Comparison of ENCODE assay signal across 8 mouse cellular contexts in the genomic region with DNA sequence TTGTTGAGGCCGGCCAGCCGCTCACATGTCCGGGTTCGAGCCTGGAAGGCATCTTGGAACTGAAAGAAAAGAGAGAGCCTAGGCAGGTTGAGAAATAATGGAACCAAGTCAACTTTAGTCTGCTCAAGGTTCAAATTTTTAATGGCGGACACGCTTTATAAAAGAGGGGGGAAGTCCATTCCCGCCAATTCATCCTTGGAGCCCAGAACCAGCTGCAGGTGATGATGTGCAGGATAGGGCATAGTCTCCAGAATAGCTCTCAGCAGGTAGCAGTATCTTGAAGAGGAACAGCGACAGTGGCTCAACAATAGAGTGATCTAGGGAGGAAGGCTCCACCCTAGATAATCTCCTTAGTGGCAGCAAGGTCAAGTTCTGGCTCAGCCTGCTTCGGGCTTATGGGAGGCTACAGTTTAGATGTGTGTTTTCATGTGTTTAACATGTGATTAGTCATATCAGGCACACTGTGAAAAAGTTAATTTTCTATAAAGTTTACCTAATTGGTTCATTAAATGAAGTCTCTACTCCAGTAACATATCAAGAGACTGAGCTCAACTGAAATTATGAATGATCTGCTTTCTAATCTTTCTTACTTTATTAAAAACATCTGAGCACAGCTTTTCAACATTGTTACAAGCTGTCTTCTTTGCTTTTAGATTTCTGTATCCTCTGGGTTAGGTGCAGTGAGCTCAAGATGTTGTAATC. TPM values are rescaled to one million over a fixed set of nuclear protein-coding genes. Genes with fewer than 3 reads are reported as not detected.
DNase-seq lines count a peak whose midpoint lies in the region; ATAC-seq and TF ChIP-seq lines count a peak whose summit lies in the region.
"Not testable (repeated sequence)": the region's sequence is repeated elsewhere in the genome, so short reads cannot be mapped to it uniquely, and the experiment has no call there.

Actl6a (plus strand) TSS at position 652 of the 702 bp plus-strand sequence.

- H3K4me2 ChIP-seq in forebrain, embryonic 15.5 days (replicated peaks); heart, embryonic 12.5 days; neural tube, embryonic 11.5 days (ENCODE audit: low read depth): not testable (repeated sequence)

- not testable (repeated sequence) for TF ChIP-seq CTCF in bone marrow macrophage, adult 2 months (IDR thresholded peaks at IDR 0.05; ENCODE audit: low read depth, low read length); lung, adult 2 months (IDR thresholded peaks at IDR 0.05; ENCODE audit: insufficient read depth, low read length)

- not testable (repeated sequence) for H3K9ac ChIP-seq in forebrain, embryonic 15.5 days (replicated peaks); heart, embryonic 12.5 days; neural tube, embryonic 11.5 days (ENCODE audit: low read length)

- WGBS in forebrain, embryonic 15.5 days = 82% methylated on average over 9 of the region's 9 CpGs
- WGBS in heart, embryonic 12.5 days = 71% methylated on average over 9 of the region's 9 CpGs
- 74% methylated on average over 9 of the region's 9 CpGs for WGBS in lung, adult 2 months
- 85% methylated on average over 9 of the region's 9 CpGs for WGBS in neural tube, embryonic 11.5 days

- ATAC-seq in CD4-positive, CD25-positive, alpha-beta regulatory T cell, adult 4 months; forebrain, embryonic 15.5 days (replicated peaks); heart, embryonic 12.5 days (ENCODE audit: insufficient number of reproducible peaks, low FRiP score); inflammation-experienced regulatory T-cells, adult 6 months; neural tube, embryonic 11.5 days (ENCODE audit: insufficient read depth, low FRiP score, low TSS enrichment): not testable (repeated sequence)

- not testable (repeated sequence) for H3K9me3 ChIP-seq in forebrain, embryonic 15.5 days; heart, embryonic 12.5 days (replicated peaks); neural tube, embryonic 11.5 days (ENCODE audit: control insufficient read depth, low read length)

- not testable (repeated sequence) for H3K36me3 ChIP-seq in forebrain, embryonic 15.5 days; heart, embryonic 12.5 days; neural tube, embryonic 11.5 days (ENCODE audit: control insufficient read depth, insufficient read depth, low read length)

- H3K4me3 ChIP-seq in bone marrow macrophage, adult 2 months (ENCODE audit: insufficient read depth, low read length); forebrain, embryonic 15.5 days; heart, embryonic 12.5 days; lung, adult 2 months (replicated peaks; ENCODE audit: extremely low read depth, low read depth, low read length); neural tube, embryonic 11.5 days (ENCODE audit: low read depth, low read length): not testable (repeated sequence)

- H3K27ac ChIP-seq in bone marrow macrophage, adult 2 months (ENCODE audit: insufficient read depth, low read depth, low read length); forebrain, embryonic 15.5 days (replicated peaks); heart, embryonic 12.5 days (ENCODE audit: poor library complexity, severe bottlenecking); neural tube, embryonic 11.5 days (ENCODE audit: low read depth, low read length): not testable (repeated sequence)

- H3K4me1 ChIP-seq in bone marrow macrophage, adult 2 months (ENCODE audit: control insufficient read depth, insufficient read depth, low read length); heart, embryonic 12.5 days (replicated peaks); lung, adult 2 months (ENCODE audit: control insufficient read depth, insufficient read depth, low read length); neural tube, embryonic 11.5 days (ENCODE audit: control insufficient read depth, insufficient read depth, low read length): not testable (repeated sequence)
- peaks cover 13% of the 10 kb centered on the region for H3K4me1 ChIP-seq in forebrain, embryonic 15.5 days

- H3K27me3 ChIP-seq in forebrain, embryonic 15.5 days; heart, embryonic 12.5 days (replicated peaks); neural tube, embryonic 11.5 days (ENCODE audit: control insufficient read depth, insufficient read depth, low read length): not testable (repeated sequence)

- DNase-seq in left cerebral cortex, adult 8-10 months (ENCODE audit: low spot score in 2 of 2); lung, adult 2 months; neural tube, embryonic 11.5 days (ENCODE audit: low spot score): not testable (repeated sequence)

- not testable (repeated sequence) for TF ChIP-seq POLR2A in bone marrow macrophage, adult 2 months (IDR thresholded peaks at IDR 0.05; ENCODE audit: borderline replicate concordance, low read depth, low read length); lung, adult 2 months (IDR thresholded peaks at IDR 0.05; ENCODE audit: borderline replicate concordance, extremely low read depth, low read depth, low read length)

RNA-seq across cellular contexts. Expression of gene Actl6a, which starts in this region (rescaled TPM):
- polyA plus RNA-seq in CD4-positive, CD25-positive, alpha-beta regulatory T cell, adult 4 months (2017; shearing (Covaris generic)) = 10 to 100 TPM; 85.8 to 96.2 TPM
- 31.7 and 40.9 TPM in 2 replicates for polyA plus RNA-seq in bone marrow macrophage, adult 2 months (2012; ENCODE audit: insufficient read depth, insufficient read length, missing spikeins)
- 126 and 139 TPM in 2 replicates for polyA plus RNA-seq in forebrain, embryonic 15.5 days (2015; fragmentation: Nextera tagmentation; extraction: Ambion mirVana)
- polyA plus RNA-seq in heart, embryonic 12.5 days (2016; fragmentation: Nextera tagmentation; extraction: Ambion mirVana) = 105 and 108 TPM in 2 replicates
- polyA plus RNA-seq in inflammation-experienced regulatory T-cells, adult 6 months (2017; shearing (Covaris generic)) = 100 to 1,000 TPM in 1 of 3 experiments, 10 to 100 TPM in 2; 93.7 to 118 (median 94.9) TPM
- total RNA-seq in left cerebral cortex, adult 8-10 months (2022) = 10 to 100 TPM; 14.7 to 22.6 (median 17.6) TPM
- polyA plus RNA-seq in lung, adult 2 months (2012; rRNA removed) = 13.6 and 18.9 TPM in 2 replicates
- 233 and 237 TPM in 2 replicates for polyA plus RNA-seq in neural tube, embryonic 11.5 days (2014; fragmentation: Nextera tagmentation; extraction: Ambion mirVana)
